Mouse (Mus musculus) megakaryocyte progenitor cell, adult 5-6 weeks (primary cell): ENCODE data around the gene Mtpn. TPM values are rescaled to one million over a fixed set of nuclear protein-coding genes. Genes with fewer than 3 reads are reported as not detected.

ENCODE experiments used
- ATAC-seq: replicated peaks from 2 replicates; pipeline ENCODE4 v1.8.0; 2016; ENCODE audit warnings: mild to moderate bottlenecking, moderate TSS enrichment, inconsistent platforms; ENCODE audit not compliant: poor library complexity
- total RNA-seq, 2 experiments: library from RNA; stranded (forward) in 1 of 2; stranded (reverse) in 1 of 2; fragments of 157-497, 149-512 nt in 1 of 2; fragments of 200-1000 nt in 1 of 2; gene quantifications; 2 replicates each; pipeline versions ENCODE4 v1.2.3 to v1.2.4; 2015 to 2017

Gene Mtpn
- total RNA-seq (2015) (160 and 173 TPM in 2 replicates), total RNA-seq (2017) (122 and 127 TPM in 2 replicates)

DNA sequence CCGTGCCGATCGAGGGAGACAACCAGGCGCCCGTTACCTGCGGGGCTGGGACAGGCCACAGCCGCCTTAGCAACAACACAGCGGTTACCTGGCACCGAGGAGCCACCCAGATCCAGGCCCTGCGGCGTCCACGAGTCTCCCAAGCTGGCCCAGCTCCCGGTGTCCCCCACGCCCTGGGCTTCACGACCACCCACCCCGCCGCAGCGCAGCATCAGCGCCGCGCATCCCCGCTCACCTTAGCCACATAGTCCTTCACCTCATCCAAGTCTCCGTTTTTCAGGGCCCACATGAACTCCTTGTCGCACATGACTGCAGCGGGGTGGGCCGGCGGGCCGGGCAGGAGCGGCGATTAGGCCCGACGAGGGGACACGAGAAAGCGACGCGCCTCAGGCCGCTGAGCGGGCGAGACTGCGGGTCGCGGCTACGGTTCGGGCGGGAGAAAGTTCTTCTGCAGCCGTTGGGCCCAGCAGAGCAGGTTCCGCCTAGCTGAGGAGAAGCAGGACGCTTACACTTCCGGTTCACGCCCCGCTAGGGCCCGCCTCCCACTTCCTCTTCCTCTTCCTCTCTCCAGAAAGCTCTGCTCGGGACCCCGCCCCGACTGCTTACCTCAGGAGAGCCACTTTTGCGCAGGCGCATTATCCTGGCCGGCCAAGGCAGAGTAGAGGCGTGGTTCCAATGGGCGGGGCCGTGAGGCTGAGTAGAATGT is at the start of gene Mtpn:
Gene Mtpn, minus strand, starts transcription at position 585 of the 706 bp plus-strand sequence.
- ATAC-seq, result peak; percentile 89

DNA sequence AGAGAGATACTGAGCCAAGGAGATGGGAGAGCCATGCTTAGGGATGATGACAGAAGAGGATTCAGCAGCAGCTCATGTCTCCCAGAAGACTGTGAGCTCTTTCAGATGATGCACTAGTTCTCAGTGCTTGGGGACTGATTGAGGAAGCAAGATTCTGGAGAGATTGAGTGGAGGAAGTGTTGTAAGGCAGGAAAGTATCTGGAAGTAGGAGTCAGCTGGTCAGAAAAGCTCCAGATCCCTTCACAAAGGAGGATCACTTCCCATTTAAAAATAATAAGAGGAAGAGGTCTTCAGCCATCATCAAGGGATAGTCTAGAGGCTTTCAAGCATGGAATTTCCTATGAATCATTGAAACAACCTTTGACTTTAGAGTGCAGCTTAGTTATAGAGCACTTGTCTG is 29.0 kb upstream of the Mtpn start:
- peak; percentile 80 for ATAC-seq

DNA sequence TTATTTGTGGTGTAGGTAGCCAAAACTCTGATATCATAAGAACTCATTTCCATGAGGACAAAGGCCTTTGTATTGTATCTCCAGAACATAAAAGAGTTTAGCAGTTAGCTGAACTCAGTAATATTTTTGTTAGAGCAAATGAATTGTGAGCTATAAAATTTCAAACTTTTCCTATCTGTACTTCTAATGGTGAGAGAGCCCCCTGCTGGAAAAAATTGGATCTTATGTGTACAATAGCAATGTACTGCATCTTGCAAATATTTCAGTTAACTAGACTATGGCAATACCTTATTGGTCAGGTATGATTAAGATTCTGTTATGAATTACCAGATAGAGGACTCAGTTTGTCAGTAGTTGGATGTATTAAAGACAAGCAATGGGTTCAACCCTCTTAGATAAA is 28.1 kb upstream of the Mtpn start:
- ATAC-seq, result peak; percentile 71

DNA sequence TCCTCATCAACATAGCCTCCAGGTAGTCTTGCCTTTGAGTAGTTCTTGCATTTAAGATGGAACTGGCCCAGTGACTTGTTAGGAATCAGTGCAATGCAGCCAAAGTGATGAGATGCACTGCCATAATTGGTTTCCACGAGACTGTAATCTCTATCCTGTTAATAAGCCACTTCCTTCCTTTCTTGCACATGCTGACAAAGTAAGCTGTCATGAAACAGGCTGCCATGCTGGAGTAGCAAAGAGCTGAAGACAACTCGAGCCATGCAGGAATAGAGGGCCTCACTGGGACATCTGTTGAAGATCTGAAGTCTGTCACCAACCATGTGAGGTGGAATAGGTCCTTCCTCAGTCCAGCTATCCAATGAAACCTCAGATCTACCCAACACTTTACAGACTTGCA is 20.3 kb upstream of the Mtpn start:
- ATAC-seq, result no peak

DNA sequence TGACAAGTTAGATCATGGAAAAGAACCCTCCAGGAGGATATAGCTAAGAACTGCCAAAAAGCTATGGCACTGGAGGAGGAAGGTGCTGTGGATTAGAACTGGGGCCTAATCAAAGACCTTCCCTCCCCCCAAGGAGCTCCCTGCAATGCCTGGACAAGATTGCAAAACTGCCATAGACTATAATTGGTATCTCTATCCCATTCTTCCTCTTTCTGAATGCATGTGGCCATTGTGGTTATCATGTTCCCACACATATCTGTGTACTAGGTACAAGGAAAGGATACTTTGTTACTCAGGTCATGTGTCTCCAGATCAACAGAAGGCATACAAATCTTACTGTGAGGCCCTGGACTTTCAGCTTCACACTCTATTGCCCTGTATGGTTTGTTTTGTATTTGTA is 4.7 kb upstream of the Mtpn start:
- ATAC-seq, result peak; percentile 88

DNA sequence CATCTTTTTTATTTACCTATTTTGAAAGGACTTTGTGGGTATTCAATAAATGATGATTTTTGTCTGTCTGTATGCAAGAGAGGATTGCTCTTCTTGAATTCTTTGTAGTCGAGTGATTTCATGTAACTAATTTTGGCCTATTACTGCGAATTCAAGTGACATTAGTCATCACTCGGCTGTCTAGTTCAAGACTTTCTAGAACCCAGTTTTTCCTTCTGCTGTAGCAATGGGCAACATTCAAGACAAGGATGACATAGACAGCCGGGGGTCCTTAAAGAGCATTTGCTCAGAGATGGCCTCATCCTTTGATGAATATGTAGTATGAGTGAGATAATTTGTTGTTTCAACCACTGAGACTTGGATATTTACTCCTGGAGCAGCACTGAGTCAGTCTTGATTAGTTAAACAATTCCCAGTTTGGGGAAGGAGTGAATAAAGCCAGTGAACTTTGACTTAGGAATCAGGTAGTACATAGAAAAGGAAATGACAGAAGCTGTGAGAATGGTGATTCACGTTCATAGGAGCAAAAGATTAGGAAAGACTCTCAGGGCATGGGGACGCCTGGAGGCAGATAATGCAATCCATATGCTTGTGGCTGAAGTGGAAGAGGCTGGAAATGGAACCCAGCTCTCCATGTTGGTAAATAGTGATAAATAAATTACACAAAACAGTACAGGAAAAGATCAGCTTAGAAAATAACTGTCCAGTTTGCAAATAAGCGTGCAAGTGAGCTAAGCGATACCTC is 3.1 kb upstream of the Mtpn start:
- ATAC-seq, result no peak

DNA sequence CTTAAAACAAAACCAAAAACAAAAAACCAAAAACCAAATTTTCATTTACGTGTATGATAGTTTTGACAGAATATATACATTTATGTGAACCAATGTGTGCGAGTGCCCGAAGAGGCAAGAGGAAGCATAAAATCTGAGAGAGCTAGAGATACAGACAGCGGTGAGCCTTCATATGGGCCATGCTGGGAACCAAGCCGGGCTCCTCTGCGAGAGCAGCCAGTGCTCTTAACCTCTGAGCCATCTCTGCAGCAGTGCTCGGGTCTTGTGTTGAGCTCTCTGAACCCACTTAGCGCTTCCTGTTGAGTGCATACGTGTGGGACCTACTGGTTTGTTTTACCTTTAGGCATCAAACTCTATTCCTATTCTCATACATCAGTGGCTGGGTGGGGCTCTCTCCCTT is 689 bp upstream of the Mtpn start:
- no peak for ATAC-seq

DNA sequence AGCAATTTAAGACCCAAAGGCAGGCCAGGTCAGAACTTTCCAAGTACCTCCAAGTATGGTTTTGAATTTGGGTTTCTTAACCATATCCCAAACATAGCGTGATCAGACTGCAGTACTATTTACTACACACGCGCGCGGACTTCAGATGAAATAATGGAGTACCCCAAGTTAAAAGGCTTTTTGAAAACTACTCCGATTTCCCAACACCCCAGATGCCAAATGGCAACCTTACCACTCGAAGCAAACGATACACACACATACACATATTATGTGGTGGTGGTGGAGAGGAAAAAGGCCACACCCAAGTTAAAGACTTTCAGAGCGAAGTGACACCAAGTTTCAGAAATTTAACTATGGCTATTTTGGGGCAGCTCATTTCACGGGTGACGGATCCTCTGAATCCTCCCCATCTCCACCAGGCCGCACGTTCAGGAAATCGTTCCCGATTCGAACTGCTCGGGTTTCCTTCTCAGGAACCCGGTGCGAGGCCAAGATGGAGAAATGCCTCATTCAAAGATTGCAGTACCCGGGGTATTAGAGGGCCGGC is 858 bp downstream of the Mtpn start:
- peak; percentile 4 for ATAC-seq

DNA sequence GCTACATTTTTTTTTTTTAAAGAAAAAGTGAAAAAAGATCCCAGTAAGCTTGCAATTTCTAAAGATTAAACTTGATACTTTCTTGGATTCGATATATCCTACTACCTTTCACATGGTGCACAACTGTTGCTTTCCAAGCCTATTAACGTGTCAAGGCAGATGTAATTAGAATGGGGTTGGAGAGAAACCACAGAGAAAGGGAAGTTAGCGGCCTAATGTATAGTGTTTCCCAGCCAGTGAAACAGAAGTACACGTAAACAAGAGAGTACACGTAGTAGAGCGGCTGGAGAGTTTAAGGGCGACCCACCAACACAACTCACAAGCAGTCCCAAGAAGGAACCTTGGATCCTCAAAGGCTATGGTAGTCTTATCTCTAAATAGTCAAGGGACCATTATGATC is 3.7 kb downstream of the Mtpn start:
- peak; percentile 67 for ATAC-seq

DNA sequence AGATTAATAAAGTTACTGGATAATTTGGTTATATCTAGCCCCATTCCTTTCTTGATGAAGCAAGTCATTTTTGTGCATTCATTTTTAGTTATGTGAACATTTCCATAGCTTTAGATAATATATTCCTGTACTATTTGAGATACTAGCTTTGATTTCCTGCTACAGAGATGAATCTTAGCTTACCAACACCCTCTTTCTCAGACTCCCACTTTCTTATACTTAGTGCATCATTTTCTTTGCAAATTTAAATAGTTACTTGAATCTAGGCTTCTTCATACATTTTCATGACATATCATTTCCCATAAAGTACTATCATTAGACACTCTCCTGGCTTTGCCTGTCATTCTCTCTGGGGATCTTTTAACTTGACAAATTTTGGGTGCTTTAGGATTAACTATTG is 26.3 kb downstream of the Mtpn start:
- ATAC-seq, result no peak

DNA sequence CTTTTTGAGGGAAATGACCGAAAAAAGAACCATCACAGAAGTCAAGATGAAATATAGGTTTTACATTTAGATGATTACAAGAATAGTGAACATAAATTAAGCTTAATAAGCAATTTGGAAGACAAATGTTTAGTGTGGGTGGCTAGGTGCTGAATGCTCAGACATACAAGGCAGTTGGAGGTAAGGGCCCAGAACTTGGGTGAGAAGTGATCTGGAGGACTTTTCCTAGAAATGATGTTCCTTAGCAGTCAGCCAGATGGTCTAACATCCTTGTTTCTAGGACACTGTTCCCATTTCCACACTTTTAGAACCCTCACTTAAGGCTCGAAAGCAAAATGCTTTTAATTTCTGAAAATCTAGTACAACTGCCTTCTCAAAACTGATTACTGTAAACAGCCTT is 34.9 kb downstream of the Mtpn start:
- no peak for ATAC-seq

DNA sequence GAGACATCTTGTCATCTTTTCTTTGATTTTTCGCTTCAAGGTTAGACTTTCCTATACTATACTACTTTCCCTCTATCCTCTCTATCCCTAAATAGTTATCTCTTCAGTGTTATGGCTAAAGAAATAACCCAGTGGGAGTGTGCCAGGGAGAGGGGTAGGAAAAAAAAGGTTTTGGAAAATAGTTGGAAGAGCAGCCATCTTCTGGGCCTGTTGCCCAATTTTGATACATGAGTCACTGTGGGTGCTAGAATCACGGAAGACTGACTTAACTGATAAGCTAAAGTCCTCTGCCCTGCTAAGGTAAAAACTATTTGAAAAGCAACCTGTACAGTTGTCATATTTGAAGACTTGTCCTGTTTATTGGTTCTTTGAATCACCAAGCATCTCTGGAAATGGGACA is 36.8 kb downstream of the Mtpn start:
- ATAC-seq, result no peak

DNA sequence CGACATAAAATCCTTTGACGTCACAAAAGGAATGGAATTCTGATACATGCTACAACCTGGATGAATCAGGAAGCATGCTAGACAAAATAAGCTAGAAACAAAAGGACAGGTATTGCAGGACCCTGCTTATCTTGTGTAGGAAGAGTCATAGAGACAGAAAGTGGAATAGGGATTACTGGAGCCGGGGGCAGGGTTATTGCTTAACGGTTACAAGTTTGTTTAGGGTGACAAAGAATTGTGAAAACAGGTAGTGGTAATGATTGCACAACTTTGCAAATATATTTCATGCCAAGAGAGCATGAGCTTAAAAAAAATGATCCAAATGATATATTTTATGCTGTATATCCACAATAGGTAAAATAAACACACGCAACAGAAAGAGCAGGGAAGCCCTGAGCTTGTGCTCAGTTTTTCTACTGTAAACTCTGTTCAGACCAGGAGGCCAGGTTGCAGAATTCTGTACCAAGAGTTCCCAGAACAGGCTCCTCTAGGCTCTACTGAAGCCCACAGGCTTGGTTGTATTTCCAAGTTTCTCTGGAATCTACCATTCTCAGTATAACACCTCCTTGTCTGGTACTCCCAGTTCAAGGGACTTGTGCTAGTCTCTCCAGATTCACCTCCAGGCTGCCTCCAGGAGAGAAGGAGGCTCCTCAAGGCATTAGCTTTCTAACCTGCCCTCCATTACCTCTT is 39.6 kb downstream of the Mtpn start:
- ATAC-seq, result peak; percentile 92

DNA sequence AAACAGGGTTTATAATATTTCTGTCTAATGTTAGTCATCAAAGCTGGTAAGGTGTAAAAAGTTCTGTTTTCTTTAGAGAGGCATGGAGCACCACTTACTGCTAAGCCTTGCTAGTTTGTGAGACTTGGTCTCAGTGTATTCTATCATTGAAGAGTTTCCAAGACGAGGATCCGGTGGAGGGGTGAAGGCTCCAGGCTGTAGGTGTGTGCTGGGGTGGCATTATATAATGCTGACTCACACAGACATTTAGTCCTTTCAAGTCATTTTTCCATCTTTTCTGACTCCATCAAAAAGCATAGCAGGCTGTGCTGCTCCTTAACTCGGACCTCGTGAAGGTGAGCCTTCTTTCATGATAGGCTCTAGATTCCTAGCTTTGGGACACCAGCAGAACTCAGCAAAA is 42.3 kb downstream of the Mtpn start:
- ATAC-seq, result no peak

DNA sequence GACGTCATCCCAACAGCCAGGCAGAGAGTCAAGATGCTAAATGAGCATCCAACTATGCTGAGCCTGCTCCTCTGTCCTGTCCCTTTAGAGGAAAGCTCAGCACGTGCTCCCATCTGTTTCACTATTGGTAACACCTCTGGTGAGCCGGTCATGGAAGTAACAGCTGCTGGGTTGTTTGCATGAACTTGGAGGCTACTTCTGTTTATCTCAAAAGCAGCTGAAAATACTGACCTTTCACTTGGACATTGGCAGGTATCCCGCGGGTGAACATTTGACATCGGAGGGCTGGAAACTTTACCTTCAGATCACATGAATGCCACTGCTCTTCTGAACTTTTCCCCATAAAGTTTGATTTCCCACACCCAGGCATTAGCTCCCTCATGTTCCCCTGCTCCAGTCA is 45.8 kb downstream of the Mtpn start:
- ATAC-seq, result no peak

DNA sequence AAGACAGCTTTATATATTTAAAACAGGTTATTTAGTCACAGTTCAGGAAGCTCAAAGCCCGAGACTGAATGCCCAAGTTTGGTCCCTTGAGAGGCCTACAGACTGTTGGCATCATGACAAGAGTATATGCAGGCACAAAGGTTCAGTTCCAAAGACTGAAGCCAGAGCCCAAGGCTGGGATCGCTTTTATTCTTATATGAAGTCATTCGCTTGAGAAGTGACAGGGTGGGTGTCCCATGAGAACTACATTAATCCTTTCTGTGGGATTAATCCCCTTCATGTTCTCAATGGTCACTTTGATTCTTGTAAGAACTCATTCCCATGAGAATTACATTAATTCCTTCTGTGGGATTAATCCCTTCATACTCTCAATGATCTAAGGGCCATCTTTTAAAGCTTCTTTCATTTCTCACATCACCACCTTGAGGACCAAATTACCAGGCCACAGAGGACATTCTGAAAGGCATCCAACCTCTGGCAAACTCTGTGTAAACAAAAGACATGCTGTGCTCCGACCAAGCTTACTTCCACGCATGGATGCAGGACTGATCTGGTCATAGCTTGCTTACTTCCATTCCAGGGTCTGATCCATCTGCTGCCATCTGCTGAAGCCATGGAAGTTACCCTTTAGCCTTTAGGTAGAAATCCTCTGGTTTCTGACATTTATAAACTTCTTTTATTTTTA is 59.9 kb downstream of the Mtpn start:
- no peak for ATAC-seq

DNA sequence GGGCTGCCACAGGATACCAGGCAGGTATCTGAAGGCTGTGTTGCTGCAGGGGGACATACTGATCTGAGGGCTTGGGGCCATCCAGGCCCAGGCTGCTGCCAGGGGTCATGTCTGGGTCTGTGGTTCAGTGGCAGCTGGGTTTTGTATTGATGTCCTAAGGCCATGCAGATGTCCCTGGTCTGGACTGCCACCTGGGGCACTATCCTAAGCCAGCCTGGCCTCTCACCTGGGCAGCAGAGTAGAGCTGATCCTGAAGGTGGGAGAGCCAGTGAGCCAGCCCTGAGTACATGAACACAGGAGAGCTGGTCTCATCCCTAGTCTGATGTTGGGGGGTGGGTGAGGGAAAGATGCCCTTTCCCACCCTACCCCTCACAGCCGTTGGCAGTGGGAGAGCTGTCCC is 62.9 kb downstream of the Mtpn start:
- no peak for ATAC-seq

DNA sequence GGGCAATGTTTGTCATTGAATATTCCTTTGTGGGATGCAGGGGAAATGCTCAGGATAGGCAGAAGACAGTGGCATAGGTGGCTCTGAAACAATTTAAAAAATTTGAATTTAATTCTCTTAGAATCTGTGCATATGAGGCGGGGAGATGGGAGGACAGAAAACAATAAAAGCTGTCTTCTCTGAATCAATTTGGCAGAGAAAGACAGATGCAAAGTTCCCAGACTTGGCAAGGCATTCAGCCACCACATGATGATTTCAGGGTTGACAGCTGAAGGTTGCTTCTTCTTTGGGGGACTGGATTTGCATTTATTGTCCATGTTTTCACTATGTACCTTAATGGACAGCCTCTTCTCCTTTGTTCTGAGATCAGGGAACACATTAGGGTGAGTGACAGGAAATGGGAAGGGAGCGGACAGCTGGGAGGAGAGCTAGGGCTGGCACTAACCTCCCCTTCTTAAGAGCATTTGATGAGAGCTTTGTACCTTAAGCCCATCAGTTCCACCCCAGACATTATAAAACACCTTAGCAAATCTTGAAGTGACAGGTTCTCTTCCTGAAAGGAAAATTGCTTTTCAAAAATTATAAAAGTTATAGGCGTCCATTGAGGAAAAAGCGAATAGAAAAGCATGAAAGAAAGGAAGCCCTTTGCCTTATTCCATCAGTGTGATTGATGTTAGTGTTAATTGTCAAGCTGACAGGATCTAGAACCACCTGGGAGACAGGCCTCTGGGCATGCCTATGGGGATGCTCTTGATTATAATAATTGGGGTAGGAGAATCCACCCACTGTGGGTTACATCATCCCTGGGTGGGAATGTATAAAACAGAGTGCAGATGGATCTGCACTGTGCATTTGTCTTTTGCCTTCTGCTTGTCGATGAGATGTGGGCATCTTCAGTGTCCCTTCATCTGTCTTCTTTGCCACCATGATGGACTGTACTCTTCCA is 76.0 kb downstream of the Mtpn start:
- no peak for ATAC-seq

DNA sequence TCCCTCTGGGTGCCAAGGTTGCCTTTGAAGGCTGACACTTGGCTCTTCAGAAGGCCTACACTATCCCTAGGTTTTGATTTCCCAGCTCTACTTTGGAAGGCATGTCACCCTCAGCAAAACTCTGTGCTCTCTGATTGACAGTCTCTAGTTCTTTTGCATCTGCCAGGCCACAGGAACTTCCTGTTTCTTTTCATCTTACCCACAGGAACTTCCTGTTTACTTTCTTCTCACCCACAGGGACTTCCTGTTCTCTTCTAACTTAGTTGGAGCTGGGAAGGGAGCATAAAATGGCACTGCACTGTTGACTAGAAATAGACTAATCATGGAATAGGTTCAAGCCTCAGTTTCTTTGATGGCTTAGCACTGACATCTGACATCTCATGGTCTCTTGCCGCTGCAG is 77.2 kb downstream of the Mtpn start:
- ATAC-seq, result peak; percentile 76
